Mouse (Mus musculus): Measurements from ENCODE around the gene Lsm14a.

Gene Lsm14a

DNA sequence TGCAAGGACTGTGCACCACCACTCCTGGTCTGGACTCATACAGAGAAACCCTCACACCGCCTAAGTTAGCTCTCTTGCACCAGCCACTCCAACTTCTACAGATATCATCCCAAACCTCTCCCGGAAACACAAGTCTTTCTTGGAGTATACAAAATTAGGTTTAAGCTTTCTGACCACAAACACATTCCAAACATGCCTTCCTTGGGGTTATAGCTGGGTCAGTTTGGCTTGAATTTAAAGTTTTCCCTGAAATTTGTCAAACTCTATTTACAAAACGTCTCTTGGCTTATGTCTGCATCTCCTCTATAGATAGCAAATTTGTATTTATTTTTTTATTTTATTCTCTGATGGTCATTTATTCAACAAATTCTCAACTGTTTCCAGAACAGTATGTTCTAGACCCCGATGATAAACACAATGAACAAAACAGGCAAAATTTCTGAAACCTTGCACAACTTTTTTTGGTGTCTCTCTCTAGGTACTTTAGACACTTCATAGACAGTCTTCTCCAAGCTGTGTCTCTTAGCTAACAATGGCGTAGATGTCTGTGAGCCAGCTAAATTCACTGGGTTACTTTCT lies 83.8 kb downstream of the Lsm14a start:
- no peak for DNase-seq (ENCODE audit: low spot score)

DNA sequence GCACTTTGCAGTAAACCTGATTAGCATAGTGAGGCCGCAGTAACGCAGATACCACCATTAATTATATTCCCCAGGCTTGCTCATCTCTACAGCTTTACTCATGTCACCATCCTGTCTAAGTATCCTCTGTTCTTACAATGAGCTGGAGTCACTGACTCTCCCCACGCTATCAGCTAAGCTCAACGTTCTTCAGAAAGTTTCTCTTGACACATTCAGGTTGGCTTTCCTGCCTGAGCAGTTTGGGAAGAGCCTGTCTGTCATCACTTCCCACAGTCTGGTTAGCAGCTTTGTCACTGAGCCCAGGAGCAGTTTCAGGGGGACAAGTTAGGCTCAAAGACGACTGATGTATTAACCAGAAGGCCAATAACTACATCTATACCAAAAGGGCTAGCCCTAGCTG lies 84.5 kb downstream of the Lsm14a start:
- DNase-seq (ENCODE audit: low spot score): no peak

DNA sequence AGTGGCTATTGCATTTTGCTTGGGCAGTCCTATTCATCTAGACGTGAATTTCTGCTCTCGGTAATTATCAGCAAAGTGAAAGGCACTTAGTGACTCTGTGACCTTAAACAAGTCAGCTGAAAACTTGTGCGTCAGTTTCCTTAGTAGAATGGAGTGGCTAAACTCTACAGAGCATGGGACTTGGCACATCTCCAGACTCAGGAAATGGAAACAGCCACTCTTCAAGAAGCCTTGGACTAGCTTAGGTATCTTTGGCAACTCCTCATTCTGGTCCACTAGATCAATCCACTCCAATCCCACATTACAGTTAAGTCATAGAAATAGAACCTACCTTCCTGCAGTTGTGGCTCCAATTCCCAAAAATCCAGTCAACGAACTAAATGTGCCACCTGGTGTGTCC lies 87.7 kb downstream of the Lsm14a start:
- no peak for DNase-seq (ENCODE audit: low spot score)

GRCm38 (mm10) chr7:34302651-34303050 lies 90.5 kb downstream of the Lsm14a start:
- DNase-seq (ENCODE audit: low spot score): no peak

DNA sequence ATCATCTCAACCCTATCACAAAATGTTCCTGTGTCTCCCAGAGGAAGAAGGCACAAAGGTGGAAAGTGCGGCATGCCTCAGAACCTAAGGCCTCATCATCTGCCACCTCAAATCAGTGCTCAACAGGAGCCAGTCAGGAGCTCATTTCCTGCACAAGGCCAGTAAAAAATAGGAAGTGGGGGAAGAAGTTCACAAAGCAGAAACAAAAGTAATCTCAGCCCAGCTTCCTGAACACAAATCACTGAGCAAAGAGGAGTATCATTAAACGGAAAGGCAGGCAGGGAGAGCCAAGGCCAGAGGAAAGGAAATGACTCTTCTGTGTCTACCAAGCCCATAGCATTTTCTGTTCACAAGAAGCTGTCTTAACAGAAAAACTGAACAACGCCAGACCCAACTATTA lies 91.2 kb downstream of the Lsm14a start:
- no peak for DNase-seq (ENCODE audit: low spot score)

DNA sequence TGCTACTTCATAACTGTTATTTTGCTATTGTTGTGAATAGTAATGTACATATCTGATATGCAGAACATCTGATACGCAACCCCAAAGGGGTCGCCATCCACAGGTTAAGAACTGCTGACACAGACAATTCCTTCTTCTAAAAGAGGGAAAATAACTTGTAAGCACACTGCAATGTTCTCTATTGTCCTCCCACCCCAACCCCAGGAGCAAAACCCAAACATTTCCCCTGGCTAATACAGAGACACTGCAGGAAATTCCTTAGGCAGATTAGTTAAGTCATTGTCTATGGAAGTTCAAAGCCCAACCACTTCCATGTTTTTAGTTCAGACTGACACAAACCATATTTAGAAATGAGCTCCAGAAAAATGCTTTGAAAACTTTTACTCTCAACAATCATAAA lies 94.3 kb downstream of the Lsm14a start:
- no peak for DNase-seq (ENCODE audit: low spot score)

GRCm38 (mm10) chr7:34296124-34296523 lies 97.0 kb downstream of the Lsm14a start:
- no peak for DNase-seq (ENCODE audit: low spot score)

All from ovary, adult 18-20 months (tissue).